Mouse (Mus musculus) spleen, adult 12 weeks (tissue): Measurements from ENCODE around the gene Gm3604.
"Not testable (repeated sequence)": the region's sequence is repeated elsewhere in the genome, so short reads cannot be mapped to it uniquely, and the experiment has no call there.

Experiments used
- DNase-seq: peaks from one replicate; pipeline ENCODE4 v3.0.0; 2022; ENCODE audit warnings: low spot score

Gene Gm3604

GRCm38 (mm10) chr13:62382952-62383351, at the start of gene Gm3604:
Gene Gm3604 (minus strand): TSS chr13:62383177.
- peak; percentile 46 for DNase-seq

- not testable (repeated sequence) for DNase-seq
Measured at GRCm38 (mm10) chr13:62399206-62399605, 16.2 kb upstream of the Gm3604 start.

GRCm38 (mm10) chr13:62390076-62390620, 7.2 kb upstream of the Gm3604 start:
- not testable (repeated sequence) for DNase-seq

GRCm38 (mm10) chr13:62331786-62332185, 51.2 kb downstream of the Gm3604 start:
- DNase-seq, result no peak

GRCm38 (mm10) chr13:62331381-62331780, 51.6 kb downstream of the Gm3604 start:
- DNase-seq, result no peak
